Mouse (Mus musculus): Measurements from ENCODE around the gene L1cam.

DNA sequence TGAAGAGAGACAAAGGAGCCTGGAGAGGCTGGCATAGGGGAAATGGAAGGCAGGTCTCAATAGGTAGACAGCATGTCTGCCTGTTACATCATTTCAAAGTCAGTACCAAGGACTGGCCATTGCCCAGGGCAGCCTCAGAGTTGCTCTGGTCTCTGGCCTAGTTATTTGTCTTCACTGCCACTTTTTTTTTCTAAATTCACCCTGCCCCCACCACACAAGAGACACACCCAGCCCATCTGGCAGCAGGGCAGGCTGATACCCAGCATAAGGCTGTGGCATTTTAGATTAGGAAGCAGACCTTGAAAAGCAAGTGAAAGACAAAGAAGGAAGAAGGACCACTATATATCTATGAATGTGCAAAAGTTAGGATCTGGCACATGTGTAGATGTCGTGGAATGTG, 28.1 kb downstream of the L1cam start:
- TF ChIP-seq ZNF384 (IDR thresholded peaks at IDR 0.05; ENCODE audit: low read depth, low read length): no peak
- TF ChIP-seq CHD2 (IDR thresholded peaks at IDR 0.05; ENCODE audit: low read depth, low read length): no peak
- no peak for TF ChIP-seq MAFK (IDR thresholded peaks at IDR 0.05; ENCODE audit: insufficient read depth, low read depth, low read length)
- TF ChIP-seq ZC3H11A (IDR thresholded peaks at IDR 0.05; ENCODE audit: borderline replicate concordance, low read depth, low read length): no peak

Measured in ES-E14 (cell line).